Mouse (Mus musculus): ENCODE results near the gene Fkbp2.

- no peak for TF ChIP-seq POLR2A (IDR thresholded peaks at IDR 0.05; ENCODE audit: extremely low read depth, insufficient read depth, low read length)
- no peak for TF ChIP-seq CTCF (IDR thresholded peaks at IDR 0.05; ENCODE audit: low read depth, low read length)
Observed at GRCm38 (mm10) chr19:6943709-6944108, 36.6 kb downstream of the Fkbp2 start.
